Mouse (Mus musculus): ENCODE results near the gene Pbsn.
"Not testable (repeated sequence)": the region's sequence is repeated elsewhere in the genome, so short reads cannot be mapped to it uniquely, and the experiment has no call there.

The Pbsn gene

GRCm38 (mm10) chrX:77853523-77853922 lies at the start of gene Pbsn:
Gene Pbsn, minus strand, starts transcription at chrX:77853623.
- no peak for DNase-seq

DNA sequence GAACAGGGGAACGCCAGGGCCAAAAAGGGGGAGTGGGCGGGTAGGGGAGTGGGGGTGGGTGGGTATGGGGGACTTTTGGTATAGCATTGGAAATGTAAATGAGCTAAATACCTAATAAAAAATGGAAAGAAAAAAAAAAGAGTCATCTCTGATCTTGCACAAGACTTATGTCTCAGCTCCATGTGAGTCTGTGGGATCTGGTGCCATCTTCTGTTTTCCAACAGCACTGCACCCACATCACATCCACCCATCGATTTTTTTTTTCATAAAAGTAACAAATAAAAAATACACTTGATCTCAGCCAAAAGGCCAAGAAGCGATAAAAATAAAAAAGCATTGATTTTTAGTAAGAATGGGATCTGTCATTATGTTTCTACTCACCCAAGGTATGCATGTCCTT lies 26.6 kb upstream of the Pbsn start:
- peak; percentile 3 for DNase-seq

DNA sequence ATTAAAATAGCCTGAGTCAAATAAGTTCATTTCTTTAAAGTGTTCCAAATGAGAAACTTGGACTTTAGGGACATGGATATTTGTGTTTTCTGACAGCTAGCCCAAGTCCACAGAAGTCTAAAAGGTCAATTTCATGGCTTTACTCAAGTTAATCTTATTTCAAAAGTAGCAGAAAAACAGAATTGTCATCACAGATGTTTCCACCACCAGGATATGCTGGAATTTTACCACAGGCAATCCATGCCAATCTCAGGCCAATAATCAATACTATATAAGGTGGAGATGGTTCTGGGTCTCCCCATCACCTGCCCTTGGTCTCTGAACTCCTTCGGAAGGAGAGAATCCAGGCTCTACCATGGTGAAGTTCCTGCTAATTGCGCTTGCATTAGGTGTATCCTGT lies 11.0 kb upstream of the Pbsn start, which contains the start of gene Gm14744:
Gene Gm14744 (plus strand): TSS at position 301 of the 400 bp plus-strand sequence.
- DNase-seq, result not testable (repeated sequence)

DNA sequence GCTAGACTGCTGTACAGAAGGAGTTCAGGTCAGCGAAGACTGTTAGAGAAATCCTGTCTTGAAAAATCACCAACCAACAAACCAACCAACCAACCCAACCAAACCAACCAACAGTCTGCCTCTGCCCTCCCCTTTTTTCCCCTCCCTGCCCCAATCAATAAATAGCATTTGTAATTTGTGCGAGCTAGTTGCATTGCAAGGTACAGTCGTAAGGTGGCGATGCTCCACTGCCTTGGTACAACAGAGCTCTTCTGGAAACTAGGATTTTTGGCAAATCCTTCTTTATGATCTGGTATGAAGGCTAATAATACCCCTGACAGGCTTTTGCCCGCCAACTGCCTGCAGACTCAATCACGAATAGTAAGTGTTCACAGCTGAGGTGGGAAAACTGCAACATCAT lies 41.4 kb downstream of the Pbsn start:
- DNase-seq, result no peak

DNA sequence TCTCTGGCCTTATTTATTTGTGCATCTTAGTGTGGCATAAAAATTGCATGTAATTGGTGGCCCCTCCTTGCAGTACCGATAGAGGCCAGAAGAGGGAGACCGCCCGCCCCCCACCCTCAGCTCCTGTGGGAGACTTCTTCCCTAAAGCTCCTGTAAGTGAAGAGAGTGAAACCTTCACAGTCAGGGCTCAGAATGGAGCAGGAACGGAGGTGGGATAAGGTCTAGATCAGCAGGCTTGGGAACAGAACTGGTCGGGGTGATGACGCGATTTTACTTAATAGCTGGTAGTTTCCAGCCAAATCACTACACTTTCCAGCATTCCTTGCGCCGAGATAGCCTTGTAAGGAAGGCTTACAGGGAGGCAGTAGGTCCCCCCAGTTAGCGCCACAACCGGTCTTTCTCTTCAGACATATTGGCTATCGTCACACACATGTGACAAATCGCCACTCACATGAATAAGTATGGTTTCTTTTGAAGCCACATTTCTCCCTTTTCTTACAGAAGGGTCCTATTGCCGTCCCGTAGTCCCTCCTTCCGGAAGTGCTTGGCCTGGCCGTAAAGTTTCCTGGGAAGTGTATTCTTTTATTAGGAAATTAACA lies 42.7 kb downstream of the Pbsn start:
- DNase-seq, result peak; percentile 50 to 81

GRCm38 (mm10) chrX:77808602-77809001 lies 44.8 kb downstream of the Pbsn start:
- DNase-seq, result peak; percentile 55 to 72

GRCm38 (mm10) chrX:77802293-77802692 lies 51.1 kb downstream of the Pbsn start:
- DNase-seq, result no peak

GRCm38 (mm10) chrX:77801543-77801942 lies 51.9 kb downstream of the Pbsn start:
- no peak for DNase-seq

DNA sequence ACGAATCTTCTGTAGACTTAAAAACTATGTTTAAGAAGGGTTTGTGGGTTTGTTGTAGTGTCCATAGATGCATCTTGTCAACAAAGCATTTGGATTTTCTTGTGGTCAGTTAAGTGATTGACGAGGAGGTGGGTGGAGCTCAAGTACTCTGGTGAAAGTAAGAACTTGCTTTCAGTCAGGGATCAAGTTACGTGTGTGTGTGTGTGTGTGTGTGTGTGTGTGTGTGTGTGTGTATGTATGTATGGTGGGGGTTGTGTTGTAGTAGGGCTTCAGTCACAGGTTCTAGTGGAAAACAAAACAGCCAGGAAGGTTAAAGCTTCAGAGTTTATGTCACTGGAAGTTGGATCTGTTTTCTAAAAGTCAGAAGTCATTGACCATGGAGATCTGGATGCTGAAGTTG lies 53.9 kb downstream of the Pbsn start:
- DNase-seq, result no peak

DNA sequence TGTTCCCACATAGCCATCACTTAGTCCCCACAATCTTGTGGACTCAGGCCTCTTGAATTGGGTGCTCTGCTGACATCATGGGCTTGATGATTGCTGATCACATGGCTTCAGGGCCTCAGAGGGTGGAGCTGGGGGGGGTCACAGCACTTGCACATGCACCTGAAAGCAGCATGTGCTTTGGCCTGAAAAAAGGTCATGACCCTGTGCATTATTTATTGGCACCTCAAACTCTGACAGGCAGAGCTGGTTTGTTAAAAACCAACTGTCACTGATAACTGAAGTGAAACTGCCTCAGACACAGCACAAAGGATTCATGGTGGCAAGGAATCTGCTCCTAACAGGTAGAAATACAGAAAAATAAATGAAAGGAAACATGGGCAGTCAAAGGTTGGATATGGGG lies 55.6 kb downstream of the Pbsn start:
- DNase-seq, result no peak

DNA sequence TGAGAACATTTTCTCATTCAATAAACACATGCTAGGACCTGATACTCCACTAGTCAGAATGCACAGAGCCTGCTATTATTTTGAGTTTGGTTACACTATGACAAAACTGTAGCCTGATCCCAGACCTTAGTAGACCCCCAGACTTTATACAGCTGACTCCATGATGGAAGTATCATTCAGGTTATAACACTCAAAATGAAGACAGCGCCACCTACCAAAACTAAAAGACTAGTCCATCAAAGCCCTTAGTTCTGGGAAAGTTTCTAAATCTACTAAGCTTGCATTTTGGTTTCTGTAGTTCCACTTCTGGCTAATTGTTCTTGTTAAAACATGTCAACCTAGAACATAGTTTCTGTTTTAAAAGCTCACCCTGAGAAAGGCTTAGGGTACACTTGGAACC lies 56.5 kb downstream of the Pbsn start:
- no peak for DNase-seq

DNA sequence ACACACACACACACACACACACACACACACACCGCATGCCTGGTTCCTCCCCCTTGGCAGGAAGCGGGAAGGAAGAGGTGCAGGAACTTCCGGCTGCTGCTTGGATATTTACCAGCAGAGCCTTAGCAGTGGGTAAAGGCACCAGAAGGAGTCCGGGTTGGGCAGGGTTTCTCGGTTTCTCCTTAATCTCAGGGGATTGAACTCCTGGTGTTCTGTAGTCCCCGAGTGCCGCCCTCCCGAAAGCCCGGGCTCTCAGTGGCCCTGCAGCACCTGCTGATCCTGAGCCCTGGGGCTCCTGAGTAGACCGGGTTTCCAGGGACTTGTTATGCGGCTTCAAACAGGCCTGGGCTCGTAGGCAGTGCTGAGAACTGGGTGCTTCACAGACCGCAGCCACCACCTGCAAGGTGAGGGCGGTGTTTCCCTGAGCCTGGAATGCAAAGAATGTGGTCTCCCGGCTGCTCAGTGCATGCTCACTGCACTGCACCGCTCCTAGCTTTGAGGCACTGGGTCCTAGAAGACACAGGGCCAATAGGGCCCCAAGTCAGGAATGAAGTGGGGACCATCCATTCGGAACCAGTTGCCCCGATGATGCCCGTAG lies 57.1 kb downstream of the Pbsn start, which contains the start of gene Prkx:
Gene Prkx (minus strand): TSS at position 41 of the 598 bp plus-strand sequence.
- peak in 1 of 2 experiments; percentile 70 for DNase-seq

GRCm38 (mm10) chrX:77795858-77796174 lies 57.6 kb downstream of the Pbsn start:
- peak; percentile 91 to 94 for DNase-seq

DNA sequence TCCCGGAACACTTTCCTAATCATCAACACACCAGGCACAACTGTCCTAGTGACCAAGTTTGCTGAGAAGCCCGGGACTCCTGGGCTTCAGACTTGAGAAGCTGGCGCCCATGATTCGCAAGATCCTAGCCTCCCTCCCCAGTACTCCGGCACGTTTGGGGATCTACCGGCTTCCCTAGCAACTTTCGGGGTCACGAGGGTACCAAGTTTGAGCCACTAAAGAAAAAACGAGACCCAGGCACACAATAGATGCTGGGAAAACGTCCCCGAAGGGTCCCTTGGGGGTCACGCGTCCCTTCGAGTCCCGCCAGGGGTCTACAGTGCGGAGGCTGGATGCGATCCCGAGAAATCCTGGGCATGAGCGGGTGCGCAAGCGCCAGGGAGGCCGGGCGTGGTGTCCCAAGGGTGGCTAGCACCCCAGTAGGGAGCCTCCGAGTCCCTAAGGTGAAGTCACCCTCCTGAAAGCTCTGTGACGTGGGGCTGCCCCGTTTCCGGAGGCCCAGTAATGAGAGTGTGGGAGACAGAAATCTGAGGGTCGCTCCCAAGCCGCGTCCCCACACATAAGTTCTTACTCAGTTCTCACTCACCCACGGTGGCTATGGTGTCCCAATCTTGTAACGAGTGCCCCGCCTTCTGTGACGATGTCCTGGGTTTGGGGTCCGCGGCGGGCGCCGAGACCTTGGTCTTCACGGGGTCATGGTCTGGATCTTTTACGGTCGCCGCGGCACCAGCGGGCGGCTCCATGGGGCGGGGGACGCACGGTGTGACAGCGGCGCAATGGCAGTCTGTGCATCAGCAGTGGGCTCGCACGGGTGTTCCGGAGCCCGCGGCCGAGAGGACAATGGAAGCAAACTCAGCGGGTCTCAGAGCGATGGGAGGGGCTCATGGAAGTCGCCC lies 58.2 kb downstream of the Pbsn start:
- DNase-seq, result peak in 1 of 2 experiments; percentile 29

- no peak for DNase-seq
Observed at GRCm38 (mm10) chrX:77788675-77789074, 64.7 kb downstream of the Pbsn start.
